ENCODE assay signal across 22 mouse cellular contexts in genomic region chr12:51851155-51851554, GRCm38 (mm10). TPM values are rescaled to one million over a fixed set of nuclear protein-coding genes. Genes with fewer than 3 reads are reported as not detected.
DNase-seq lines count a peak whose midpoint lies in the region; ATAC-seq and TF ChIP-seq lines count a peak whose summit lies in the region.
"Had no signal": no experiment of that assay in that cellular context is flagged by ENCODE, and none has a peak within 500 bp of the region (broad histone marks: within the 10 kb centered on the region; RNA-seq: fewer than 3 reads in every experiment).

No protein-coding gene starts in this region.

- H3K4me2 ChIP-seq in heart, embryonic 12.5 days, result 0 out of 2 replicates have a peak overlapping the region, but pooled peaks have one; percentile 1
- H3K4me2 ChIP-seq in liver, embryonic 14.5 days (ENCODE audit: low read depth), result peak overlapping the region; percentile 81
- H3K4me2 ChIP-seq: limb, embryonic 13.5 days; lung, embryonic 14.5 days had no signal

- no peak for TF ChIP-seq EP300 in liver, embryonic 14.5 days (IDR thresholded peaks at IDR 0.05; ENCODE audit: low read depth)

- 88% methylated on average over 3 of the region's 3 CpGs for WGBS in heart, embryonic 12.5 days
- 6% methylated on average over 3 of the region's 3 CpGs for WGBS in liver, embryonic 14.5 days (ENCODE audit: insufficient replicate concordance)

- H3K36me3 ChIP-seq in heart, embryonic 12.5 days, result no peaks in the 10 kb centered on the region
- peaks cover 15% of the 10 kb centered on the region for H3K36me3 ChIP-seq in erythroblast, embryonic 14.5 days (ENCODE audit: control insufficient read depth)
- no peaks in the 10 kb centered on the region for H3K36me3 ChIP-seq in liver, embryonic 14.5 days (replicated peaks; ENCODE audit: control insufficient read depth, insufficient read depth, low read depth)
- H3K36me3 ChIP-seq: forebrain, embryonic 10.5 days; limb, embryonic 13.5 days had no signal

- intact Hi-C loops in heart, postnatal 10 days (cut with DNase I), result no loop called here

- peak; percentile 66 for ATAC-seq in heart, embryonic 12.5 days (ENCODE audit: insufficient number of reproducible peaks, low FRiP score)
- peak; percentile 70 for ATAC-seq in liver, embryonic 14.5 days (ENCODE audit: insufficient read depth)
- ATAC-seq in inflammation-experienced regulatory T-cells, adult 6 months, result no peak
- ATAC-seq: forebrain, embryonic 16.5 days had no signal

- no peak for TF ChIP-seq CTCF in liver, embryonic 14.5 days (IDR thresholded peaks at IDR 0.05; ENCODE audit: low read depth)

- no peaks in the 10 kb centered on the region for H3K9me3 ChIP-seq in heart, embryonic 12.5 days (replicated peaks)
- H3K9me3 ChIP-seq in erythroblast, embryonic 14.5 days (ENCODE audit: control insufficient read depth, low read length), result no peaks in the 10 kb centered on the region
- no peaks in the 10 kb centered on the region for H3K9me3 ChIP-seq in liver, embryonic 14.5 days (ENCODE audit: control insufficient read depth, low read length)
- H3K9me3 ChIP-seq: forebrain, embryonic 10.5 days; limb, embryonic 13.5 days had no signal

- no peaks in the 10 kb centered on the region for H3K27me3 ChIP-seq in heart, embryonic 12.5 days (replicated peaks)
- no peaks in the 10 kb centered on the region for H3K27me3 ChIP-seq in erythroblast, embryonic 14.5 days (ENCODE audit: control insufficient read depth)
- H3K27me3 ChIP-seq in liver, embryonic 14.5 days (ENCODE audit: control insufficient read depth, insufficient read depth, low read length), result no peaks in the 10 kb centered on the region
- H3K27me3 ChIP-seq: limb, embryonic 13.5 days had no signal

- DNase-seq in heart, postnatal 10 days, result no peak
- peak in 1 of 3 experiments; percentile 66 for DNase-seq in liver, embryonic 14.5 days (ENCODE audit: low read depth in 3 of 3, low spot score in 3 of 3)
- DNase-seq in spleen, postnatal 36 days (ENCODE audit: low spot score in 2 of 2), result no peak
- no peak for DNase-seq in lung, postnatal 4 days
- DNase-seq: adrenal gland, postnatal 10 days; cerebellum, adult 8-10 months; cerebellum, postnatal 36 days; gastrocnemius, postnatal 10 days; kidney, adult 11 months; kidney, postnatal 4 days; lung, embryonic 14.5 days; midbrain, embryonic 14.5 days; thymus, adult 2 months; thymus, postnatal 4 days had no signal

- no peak overlapping the region for H3K9ac ChIP-seq in heart, embryonic 12.5 days
- H3K9ac ChIP-seq in liver, embryonic 14.5 days (replicated peaks), result peak overlapping the region; percentile 79
- H3K9ac ChIP-seq: limb, embryonic 13.5 days; lung, embryonic 14.5 days had no signal

- H3K4me1 ChIP-seq in heart, embryonic 12.5 days (replicated peaks), result no peaks in the 10 kb centered on the region
- H3K4me1 ChIP-seq in erythroblast, embryonic 14.5 days (ENCODE audit: control insufficient read depth), result peaks cover 88% of the 10 kb centered on the region
- H3K4me1 ChIP-seq in liver, embryonic 14.5 days (replicated peaks; ENCODE audit: control insufficient read depth in 2 of 2, insufficient read depth in 2 of 2, low read length in 1 of 2), result peaks cover 52 to 54% of the 10 kb centered on the region in 2 experiments
- H3K4me1 ChIP-seq: forebrain, embryonic 10.5 days; limb, embryonic 13.5 days had no signal

- no peak overlapping the region for H3K4me3 ChIP-seq in heart, embryonic 12.5 days
- peak overlapping the region; percentile 67 for H3K4me3 ChIP-seq in erythroblast, embryonic 14.5 days (replicated peaks)
- peak overlapping the region; percentile 56 to 66 for H3K4me3 ChIP-seq in liver, embryonic 14.5 days (ENCODE audit: insufficient read depth in 1 of 2, low read depth in 2 of 2, low read length in 2 of 2)
- H3K4me3 ChIP-seq: forebrain, embryonic 10.5 days; limb, embryonic 13.5 days had no signal

- H3K27ac ChIP-seq in heart, embryonic 12.5 days (ENCODE audit: poor library complexity, severe bottlenecking), result no peak overlapping the region
- peak overlapping the region; percentile 98 for H3K27ac ChIP-seq in liver, embryonic 14.5 days
- H3K27ac ChIP-seq: forebrain, embryonic 10.5 days; limb, embryonic 13.5 days; macrophage; stomach, postnatal 0 days had no signal

RNA-seq across cellular contexts. Expression of gene Hectd1, which starts 21.8 kb away (rescaled TPM):
- 38.9 and 41.1 TPM in 2 replicates for polyA plus RNA-seq in heart, embryonic 12.5 days (2016; fragmentation: Nextera tagmentation; extraction: Ambion mirVana)
- 10 to 100 TPM; 95.8 to 97.3 TPM for total RNA-seq in heart, postnatal 10 days (2021)
- 0.40 and 0.52 TPM in 2 replicates for polyA plus RNA-seq in erythroblast, embryonic 14.5 days (2012)
- 17.9 and 22.3 TPM in 2 replicates for polyA plus RNA-seq in liver, embryonic 14.5 days (2012; rRNA removed)
- 22.1 and 25.2 TPM in 2 replicates for polyA plus RNA-seq in liver, embryonic 14.5 days (2014; fragmentation: Nextera tagmentation; extraction: Ambion mirVana)
- polyA plus RNA-seq in inflammation-experienced regulatory T-cells, adult 6 months (2017; shearing (Covaris generic)), result 10 to 100 TPM; 58.9 to 78.1 (median 63.5) TPM

Comparison
In these comparisons a context has a peak if more than half of its experiments do, and no peak if none do; other contexts are left out.
1. RNA of gene Hectd1, which starts 21.8 kb away (polyA plus RNA-seq): 58.9 to 78.1 TPM in inflammation-experienced regulatory T-cells, adult 6 months, 38.9 to 41.1 TPM in heart, embryonic 12.5 days and 17.9 to 25.2 TPM in liver, embryonic 14.5 days; 0.40 to 0.52 TPM in erythroblast, embryonic 14.5 days; every median in the first group is over 10 times any median in the second.